ENCODE assay signal across 9 mouse cellular contexts in the genomic region with DNA sequence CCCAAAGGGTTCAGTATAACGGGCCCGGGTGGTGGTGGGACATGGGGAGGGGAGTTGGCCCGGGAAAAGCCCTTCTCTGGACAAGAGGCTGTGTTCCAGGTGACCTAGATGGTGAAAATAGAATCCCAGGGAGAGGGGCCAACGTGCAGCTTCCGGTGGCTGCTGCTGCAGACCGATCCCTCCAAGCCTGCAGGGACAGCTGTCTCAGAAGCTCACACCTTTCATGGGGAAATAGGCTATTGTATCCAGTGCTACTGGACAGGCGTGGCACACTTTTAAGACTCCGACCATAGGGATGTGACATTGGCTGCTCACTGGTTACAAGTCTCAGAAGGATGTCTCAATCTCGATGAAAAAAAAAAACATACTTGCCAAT. TPM values are rescaled to one million over a fixed set of nuclear protein-coding genes. Genes with fewer than 3 reads are reported as not detected.
DNase-seq lines count a peak whose midpoint lies in the region; ATAC-seq and TF ChIP-seq lines count a peak whose summit lies in the region.
"Had no signal": no experiment of that assay in that cellular context is flagged by ENCODE, and none has a peak within 500 bp of the region (broad histone marks: within the 10 kb centered on the region; RNA-seq: fewer than 3 reads in every experiment).

No protein-coding gene starts in this region.

- no peak for TF ChIP-seq CTCF in gastrocnemius, adult 2 months (IDR thresholded peaks at IDR 0.05)
- no peak for TF ChIP-seq CTCF in brain, embryonic 14.5 days (IDR thresholded peaks at IDR 0.05; ENCODE audit: borderline replicate concordance, extremely low read depth, insufficient read depth, insufficient read length)

- WGBS in heart, embryonic 15.5 days = 16% methylated on average over 9 of the region's 9 CpGs
- 19% methylated on average over 9 of the region's 9 CpGs for WGBS in liver, embryonic 15.5 days (ENCODE audit: insufficient replicate concordance)

- peak overlapping the region; percentile 59; the same call in 1 of the 2 replicates for H3K9ac ChIP-seq in heart, embryonic 15.5 days
- H3K9ac ChIP-seq in liver, embryonic 15.5 days = no peak overlapping the region

- H3K27ac ChIP-seq in gastrocnemius, adult 2 months = peak overlapping the region; percentile 68
- peak overlapping the region; percentile 7 for H3K27ac ChIP-seq in heart, embryonic 15.5 days
- no peak overlapping the region for H3K27ac ChIP-seq in liver, embryonic 15.5 days (replicated peaks)

- intact Hi-C loops in gastrocnemius, adult 2 months (cut with DNase I) = no loop called here

- H3K4me3 ChIP-seq in gastrocnemius, adult 2 months = peak overlapping the region; percentile 71
- peak overlapping the region; percentile 57 for H3K4me3 ChIP-seq in heart, embryonic 15.5 days
- peak overlapping the region; percentile 53 for H3K4me3 ChIP-seq in liver, embryonic 15.5 days (replicated peaks)

- DNase-seq in gastrocnemius, adult 2 months = peak; percentile 46
- no peak for DNase-seq in gastrocnemius, adult 18-20 months (ENCODE audit: low spot score)
- peak; percentile 27 for DNase-seq in brain, embryonic 14.5 days (ENCODE audit: low read depth)
- no peak for DNase-seq in yolk sac, embryonic 10.5 days (ENCODE audit: low spot score)
- DNase-seq in layer of hippocampus, adult 18-20 months (ENCODE audit: low spot score in 2 of 2) = no peak
- DNase-seq in spleen, adult 18-20 months = no peak

- ATAC-seq in heart, embryonic 15.5 days (replicated peaks; ENCODE audit: insufficient number of reproducible peaks, insufficient read depth, low FRiP score, low read depth) = peak; percentile 18; the same call in 1 of the 2 replicates
- ATAC-seq in liver, embryonic 15.5 days (ENCODE audit: insufficient read depth) = no peak

- H3K36me3 ChIP-seq in heart, embryonic 15.5 days = no peaks in the 10 kb centered on the region
- no peaks in the 10 kb centered on the region for H3K36me3 ChIP-seq in liver, embryonic 15.5 days (replicated peaks)

- no peaks in the 10 kb centered on the region for H3K27me3 ChIP-seq in heart, embryonic 15.5 days
- peaks cover 10% of the 10 kb centered on the region for H3K27me3 ChIP-seq in liver, embryonic 15.5 days
- H3K27me3 ChIP-seq: CH12.LX had no signal

- H3K9me3 ChIP-seq in heart, embryonic 15.5 days (replicated peaks) = no peaks in the 10 kb centered on the region
- no peaks in the 10 kb centered on the region for H3K9me3 ChIP-seq in liver, embryonic 15.5 days (replicated peaks)

- TF ChIP-seq POLR2A in brain, embryonic 14.5 days (IDR thresholded peaks at IDR 0.05; ENCODE audit: borderline replicate concordance, extremely low read depth, insufficient read depth, insufficient read length, poor library complexity, severe bottlenecking) = no peak

- H3K4me2 ChIP-seq in heart, embryonic 15.5 days = peak overlapping the region; percentile 71
- peak overlapping the region; percentile 72 for H3K4me2 ChIP-seq in liver, embryonic 15.5 days

- peaks cover 12% of the 10 kb centered on the region for H3K4me1 ChIP-seq in heart, embryonic 15.5 days (replicated peaks)
- peaks cover 10% of the 10 kb centered on the region for H3K4me1 ChIP-seq in liver, embryonic 15.5 days (replicated peaks)

RNA-seq across cellular contexts. Expression of a gene that starts 0.5 kb away (rescaled TPM):
- total RNA-seq in gastrocnemius, adult 2 months (2021) = not detected
- total RNA-seq in gastrocnemius, adult 18-20 months (2021) = not detected
- polyA plus RNA-seq in brain, embryonic 14.5 days (2012; rRNA removed) = 0.22 and 0.25 TPM in 2 replicates
- polyA plus RNA-seq in heart, embryonic 15.5 days (2015; fragmentation: Nextera tagmentation; extraction: Ambion mirVana) = 0.43 and 0.70 TPM in 2 replicates
- 0.09 and 0.10 TPM in 2 replicates for polyA plus RNA-seq in liver, embryonic 15.5 days (2015; fragmentation: Nextera tagmentation; extraction: Ambion mirVana)
- under 1 TPM; 0.15 to 0.20 TPM for total RNA-seq in layer of hippocampus, adult 18-20 months (2021)
- total RNA-seq: CH12.LX had no signal

Comparison
In these comparisons a context has a peak if more than half of its experiments do, and no peak if none do; other contexts are left out.
1. DNase-seq: peak in gastrocnemius, adult 2 months (single experiment) and brain, embryonic 14.5 days (single experiment); none in gastrocnemius, adult 18-20 months (single experiment), yolk sac, embryonic 10.5 days (single experiment), layer of hippocampus, adult 18-20 months (0 of 2) and spleen, adult 18-20 months (0 of 2).
2. Peak in every context shown above with its lines, with median percentiles within 50 percentile points of each other: H3K4me3 ChIP-seq.